Mouse (Mus musculus): ENCODE measurements at regions not wholly inside any gene's neighbourhood (a gene's known extent, or its start where the extent isn't known, plus 50 kb on each side); places are given as distances from the start of the nearest gene placed in this dataset.

- H3K36me3 ChIP-seq (ENCODE audit: control insufficient read depth, insufficient read depth, low read length), result no peaks in the 10 kb centered on the region
- no peaks in the 10 kb centered on the region for H3K4me1 ChIP-seq (ENCODE audit: control insufficient read depth, insufficient read depth, low read length)
- no peak overlapping the region for H3K27ac ChIP-seq (replicated peaks; ENCODE audit: low read depth, low read length)
- H3K9me3 ChIP-seq (ENCODE audit: control insufficient read depth, low read length), result no peaks in the 10 kb centered on the region
- no peaks in the 10 kb centered on the region for H3K27me3 ChIP-seq (ENCODE audit: control insufficient read depth, insufficient read depth, low read length)
- H3K4me3 ChIP-seq (ENCODE audit: low read depth, low read length), result no peak overlapping the region
- ATAC-seq (ENCODE audit: insufficient number of reproducible peaks, low FRiP score, low TSS enrichment, low read depth) (no peak), DNase-seq (ENCODE audit: low spot score) (no peak)
- H3K4me2 ChIP-seq (ENCODE audit: low read depth, severe bottlenecking), result no peak overlapping the region
- H3K9ac ChIP-seq (ENCODE audit: low read length), result no peak overlapping the region
- 92% methylated on average over 1 of the region's 1 CpGs for WGBS
These were observed 57.6 kb upstream of the Mroh9 start for GRCm38 (mm10) chr1:163143113-163143512.

- Histone ChIP-seq H3K9me3 (ENCODE audit: control insufficient read depth, low read length) (no peaks in the 10 kb centered on the region), H3K27ac (replicated peaks; ENCODE audit: low read depth, low read length) (no peak overlapping the region), H3K4me1 (ENCODE audit: control insufficient read depth, insufficient read depth, low read length) (no peaks in the 10 kb centered on the region), H3K4me2 (ENCODE audit: low read depth, severe bottlenecking) (no peak overlapping the region), H3K27me3 (ENCODE audit: control insufficient read depth, insufficient read depth, low read length) (no peaks in the 10 kb centered on the region), H3K36me3 (ENCODE audit: control insufficient read depth, insufficient read depth, low read length) (no peaks in the 10 kb centered on the region), H3K4me3 (ENCODE audit: low read depth, low read length) (no peak overlapping the region), H3K9ac (ENCODE audit: low read length) (no peak overlapping the region)
- 84% methylated on average over 1 of the region's 1 CpGs for WGBS
- ATAC-seq (ENCODE audit: insufficient number of reproducible peaks, low FRiP score, low TSS enrichment, low read depth) (no peak), DNase-seq (ENCODE audit: low spot score) (no peak)
These were observed 56.0 kb upstream of the Mroh9 start for GRCm38 (mm10) chr1:163141471-163141870.

DNA sequence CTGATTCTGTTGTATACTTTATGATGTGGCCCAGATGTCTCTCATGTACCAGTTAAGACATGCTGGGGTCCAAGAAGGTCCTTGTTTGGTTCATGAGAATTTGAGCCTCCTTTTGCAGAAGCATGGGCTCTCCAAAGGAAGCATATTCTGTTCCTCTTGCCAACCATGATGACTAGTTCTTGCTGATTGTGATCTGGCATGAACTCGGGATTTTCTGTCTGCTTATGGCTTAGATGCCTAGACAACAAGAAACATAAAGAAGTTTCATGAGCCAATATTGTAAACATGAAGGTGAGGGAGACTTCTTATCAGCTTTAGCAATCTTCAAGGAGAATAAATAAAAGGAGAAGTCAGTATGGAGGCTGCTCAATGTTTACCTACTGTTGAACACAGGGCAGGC is 52.7 kb upstream of the Mroh9 start:
- H3K9ac ChIP-seq (ENCODE audit: low read length), result no peak overlapping the region
- H3K4me1 ChIP-seq (ENCODE audit: control insufficient read depth, insufficient read depth, low read length), result no peaks in the 10 kb centered on the region
- no peaks in the 10 kb centered on the region for H3K9me3 ChIP-seq (ENCODE audit: control insufficient read depth, low read length)
- no peak overlapping the region for H3K4me2 ChIP-seq (ENCODE audit: low read depth, severe bottlenecking)
- no peaks in the 10 kb centered on the region for H3K36me3 ChIP-seq (ENCODE audit: control insufficient read depth, insufficient read depth, low read length)
- no peak overlapping the region for H3K27ac ChIP-seq (replicated peaks; ENCODE audit: low read depth, low read length)
- DNase-seq (ENCODE audit: low spot score), result no peak
- WGBS, result 61% methylated on average over 1 of the region's 1 CpGs
- ATAC-seq (ENCODE audit: insufficient number of reproducible peaks, low FRiP score, low TSS enrichment, low read depth), result no peak
- no peaks in the 10 kb centered on the region for H3K27me3 ChIP-seq (ENCODE audit: control insufficient read depth, insufficient read depth, low read length)
- H3K4me3 ChIP-seq (ENCODE audit: low read depth, low read length), result no peak overlapping the region
